Mouse (Mus musculus) heart, adult 2 months (tissue): ENCODE measurements around the gene Pdgfb.

Experiments
- CTCF ChIP-seq: fragments of 200-600 bp; IDR thresholded peaks from 2 replicates; pipeline ENCODE4 v1.8.1; 2022; ENCODE audit warnings: antibody characterized with exemption, mild to moderate bottlenecking, moderate library complexity
- POLR2A ChIP-seq: fragments of 200-500 bp; IDR thresholded peaks from 2 replicates; pipeline ENCODE4 v1.6.1; 2011; ENCODE audit warnings: mild to moderate bottlenecking, low read depth, low read length, control low read depth; ENCODE audit not compliant: insufficient read depth

DNA sequence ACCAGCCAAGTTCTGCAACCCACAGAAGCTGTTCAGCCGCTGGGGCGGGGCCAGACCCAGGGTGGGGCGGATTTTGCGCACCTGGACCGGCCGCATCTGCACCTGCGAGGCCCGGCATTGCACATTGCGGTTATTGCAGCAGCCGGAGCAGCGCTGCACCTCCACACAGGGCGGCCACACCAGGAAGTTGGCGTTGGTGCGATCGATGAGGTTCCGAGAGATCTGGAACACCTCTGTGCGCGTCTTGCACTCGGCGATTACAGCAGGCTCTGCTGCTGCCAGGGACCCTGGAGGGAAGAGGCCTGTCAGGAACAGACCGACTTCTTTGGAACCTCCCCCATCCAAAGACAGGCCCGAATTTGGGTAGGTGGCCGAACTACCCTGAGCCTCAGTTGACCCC, 13.2 kb downstream of the Pdgfb start:
- TF ChIP-seq CTCF, result no peak
- no peak for TF ChIP-seq POLR2A
